Mouse (Mus musculus): ENCODE data around the gene Taf3. TPM values are rescaled to one million over a fixed set of nuclear protein-coding genes. Genes with fewer than 3 reads are reported as not detected.

Gene Taf3
- total and polyA plus RNA-seq, 3 experiments, result 3.1 to 13.4 (median 6.0) TPM

DNA sequence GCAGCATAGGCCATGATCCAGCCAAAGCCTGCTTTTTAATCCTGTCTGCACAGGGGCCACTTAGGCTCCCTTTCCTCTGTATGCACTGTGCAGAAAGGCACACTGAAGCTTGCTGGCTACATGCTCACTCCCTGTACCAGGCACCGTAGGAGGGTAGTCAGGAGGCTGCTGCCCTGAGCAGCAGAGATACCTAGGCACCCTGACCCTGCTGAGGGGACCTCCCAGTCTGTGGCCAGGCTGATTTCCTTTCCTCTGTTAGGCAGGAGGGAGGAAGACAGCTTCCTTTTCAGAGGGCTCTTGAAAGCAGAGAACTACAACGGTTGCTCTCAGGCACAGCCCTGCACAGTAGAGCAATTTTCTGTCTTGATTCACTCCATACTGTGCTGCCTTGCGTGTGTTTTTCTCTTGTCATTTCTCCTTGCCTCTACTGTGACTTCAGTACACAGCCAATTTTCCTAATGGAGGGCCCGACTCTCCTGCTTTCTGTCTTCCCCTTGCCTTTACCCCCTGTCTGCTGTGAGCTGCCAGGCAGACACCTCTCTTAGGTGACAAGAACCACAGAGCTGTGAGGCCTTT, 177.2 kb downstream of the Taf3 start:
- no peak for TF ChIP-seq EP300 (IDR thresholded peaks at IDR 0.05; ENCODE audit: low read length)
- no peak for TF ChIP-seq HCFC1 (IDR thresholded peaks at IDR 0.05; ENCODE audit: low read depth, low read length)
- no peak for TF ChIP-seq IRF4 (IDR thresholded peaks at IDR 0.05; ENCODE audit: low read depth, low read length)
- TF ChIP-seq MAFK (IDR thresholded peaks at IDR 0.05; ENCODE audit: insufficient replicate concordance, low read length), result no peak
- TF ChIP-seq CHD1 (IDR thresholded peaks at IDR 0.05; ENCODE audit: low read depth, low read length), result no peak
- no peak for TF ChIP-seq MAX (IDR thresholded peaks at IDR 0.05; ENCODE audit: low read length)
- TF ChIP-seq E2F4 (IDR thresholded peaks at IDR 0.05; ENCODE audit: insufficient replicate concordance, low read depth, low read length), result no peak
- TF ChIP-seq ETS1 (conservative IDR thresholded peaks at IDR 0.05; ENCODE audit: low read depth, low read length), result no peak
- no peak for TF ChIP-seq ZMIZ1 (IDR thresholded peaks at IDR 0.05; ENCODE audit: low read depth, low read length)
- no peak for TF ChIP-seq SIN3A (IDR thresholded peaks at IDR 0.05; ENCODE audit: low read length)
- TF ChIP-seq MYC (IDR thresholded peaks at IDR 0.05; ENCODE audit: low read depth, low read length), result no peak
- TF ChIP-seq POLR2A (IDR thresholded peaks at IDR 0.05; ENCODE audit: low read depth, low read length), result no peak
- no peak for TF ChIP-seq POLR2AphosphoS2 (IDR thresholded peaks at IDR 0.05; ENCODE audit: low read depth, low read length)
- no peak for TF ChIP-seq PAX5 (IDR thresholded peaks at IDR 0.05; ENCODE audit: low read length)
- TF ChIP-seq USF1 (IDR thresholded peaks at IDR 0.05; ENCODE audit: low read depth, low read length), result no peak
- no peak for TF ChIP-seq KAT2A (IDR thresholded peaks at IDR 0.05; ENCODE audit: insufficient replicate concordance, low read length)
- TF ChIP-seq JUND (conservative IDR thresholded peaks at IDR 0.05; ENCODE audit: low read depth, low read length), result no peak
- no peak for TF ChIP-seq UBTF (IDR thresholded peaks at IDR 0.05; ENCODE audit: low read depth, low read length)
- no peak for TF ChIP-seq CHD2 (IDR thresholded peaks at IDR 0.05; ENCODE audit: low read length)
- TF ChIP-seq CTCF (conservative IDR thresholded peaks at IDR 0.05 in 1 of 2, IDR thresholded peaks at IDR 0.05 in 1 of 2; ENCODE audit: low read depth in 2 of 2, low read length in 2 of 2), result no peak
- Histone ChIP-seq H3K27me3 (replicated peaks) (no peaks in the 10 kb centered on the region), H3K36me3 (replicated peaks in 1 of 2; ENCODE audit: control insufficient read depth in 1 of 2, insufficient read depth in 1 of 2, low read length in 1 of 2) (peaks cover 0 to 3% of the 10 kb centered on the region in 2 experiments), H3K79me2 (replicated peaks; ENCODE audit: control insufficient read depth, extremely low read depth, insufficient read depth, poor library complexity, severe bottlenecking) (no peaks in the 10 kb centered on the region), H3K9ac (ENCODE audit: insufficient read depth, low read depth) (no peak overlapping the region), H3K4me1 (ENCODE audit: control insufficient read depth in 1 of 2, insufficient read depth in 2 of 2) (peaks cover 6 to 47% of the 10 kb centered on the region in 2 experiments; a peak in 3 of 4 replicates), H3K27ac (ENCODE audit: insufficient read depth, low read depth) (no peak overlapping the region), H3K4me3 (replicated peaks in 1 of 3; ENCODE audit: low read depth in 2 of 3, low read length in 2 of 3, poor library complexity in 1 of 3) (no peak overlapping the region), H3K9me3 (replicated peaks; ENCODE audit: low read length) (no peaks in the 10 kb centered on the region), H3K4me2 (ENCODE audit: insufficient read depth, low read depth, poor library complexity, severe bottlenecking) (no peak overlapping the region)
- in situ Hi-C loops (cut with MboI; ENCODE audit: low pct_ligation_motif_present, low pct_unique_long_range_greater_than_20kb, low sequenced_read_pairs) (no loop called here), dilution Hi-C loops (cut with MboI; ENCODE audit: extremely low pct_ligation_motif_present, extremely low pct_unique_long_range_greater_than_20kb, low sequenced_read_pairs) (no loop called here)
- no peak for DNase-seq (ENCODE audit: extremely low read depth)

DNA sequence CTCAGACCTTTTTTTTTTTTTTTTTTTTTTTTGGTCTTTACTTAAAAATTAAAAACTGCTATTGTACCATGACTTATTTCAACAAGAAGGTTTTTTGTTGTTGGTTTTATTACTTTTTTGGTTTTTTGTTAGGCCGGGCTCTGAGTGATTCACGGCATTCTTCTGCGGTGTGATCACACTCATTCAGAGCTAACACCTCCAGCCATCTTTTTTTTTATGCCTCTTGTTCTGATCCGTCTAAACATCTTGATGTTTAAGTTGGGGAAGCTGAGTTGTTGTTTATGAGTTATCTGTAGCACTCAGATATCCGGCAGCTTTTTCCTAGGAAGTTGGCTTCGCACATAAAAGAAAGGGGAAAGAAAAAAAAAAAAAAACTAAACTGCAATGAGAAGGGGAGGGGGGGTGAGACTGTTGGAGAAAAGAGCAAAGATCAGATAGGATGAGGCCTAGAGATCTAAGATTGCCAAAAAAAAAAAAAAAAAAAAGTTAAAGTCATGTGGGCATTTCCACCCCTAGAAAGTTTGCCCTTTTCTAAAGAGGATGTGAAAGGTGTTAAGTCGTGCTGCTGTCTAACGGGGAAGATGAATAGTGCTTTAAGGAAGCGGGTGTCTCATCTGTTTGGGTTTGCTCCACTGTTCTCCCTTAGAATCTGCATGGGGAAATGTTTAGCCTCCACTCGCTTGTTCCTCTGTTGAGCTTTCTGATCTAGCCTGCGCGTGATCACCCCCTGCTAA, 181.1 kb downstream of the Taf3 start:
- no peak overlapping the region for H3K4me2 ChIP-seq (ENCODE audit: insufficient read depth, low read depth, poor library complexity, severe bottlenecking)
- dilution Hi-C loops (cut with MboI; ENCODE audit: extremely low pct_ligation_motif_present, extremely low pct_unique_long_range_greater_than_20kb, low sequenced_read_pairs) (no loop called here), in situ Hi-C loops (cut with MboI; ENCODE audit: low pct_ligation_motif_present, low pct_unique_long_range_greater_than_20kb, low sequenced_read_pairs) (no loop called here)
- H3K4me3 ChIP-seq (replicated peaks in 1 of 3; ENCODE audit: low read depth in 2 of 3, low read length in 2 of 3, poor library complexity in 1 of 3), result no peak overlapping the region
- H3K9ac ChIP-seq (ENCODE audit: insufficient read depth, low read depth), result no peak overlapping the region
- H3K9me3 ChIP-seq (replicated peaks; ENCODE audit: low read length), result no peaks in the 10 kb centered on the region
- TF ChIP-seq BHLHE40 (IDR thresholded peaks at IDR 0.05; ENCODE audit: low read depth, low read length) (peak; percentile 63), SIN3A (IDR thresholded peaks at IDR 0.05; ENCODE audit: low read length) (no peak), ETS1 (conservative IDR thresholded peaks at IDR 0.05; ENCODE audit: low read depth, low read length) (0 out of 2 replicates have a peak, but pooled peaks have one; percentile 18), MEF2A (IDR thresholded peaks at IDR 0.05; ENCODE audit: borderline replicate concordance, low read depth, low read length) (no peak), NELFE (IDR thresholded peaks at IDR 0.05; ENCODE audit: low read depth, low read length) (no peak), HCFC1 (IDR thresholded peaks at IDR 0.05; ENCODE audit: low read depth, low read length) (no peak), EP300 (IDR thresholded peaks at IDR 0.05; ENCODE audit: low read length) (peak; percentile 62), NRF1 (IDR thresholded peaks at IDR 0.05; ENCODE audit: low read depth, low read length) (no peak), MYC (IDR thresholded peaks at IDR 0.05; ENCODE audit: low read depth, low read length) (peak; percentile 48; the same call in 1 of the 2 replicates), TCF12 (IDR thresholded peaks at IDR 0.05; ENCODE audit: low read depth, low read length) (no peak), IRF4 (IDR thresholded peaks at IDR 0.05; ENCODE audit: low read depth, low read length) (peak; percentile 75), ZNF384 (IDR thresholded peaks at IDR 0.05; ENCODE audit: low read depth, low read length) (peak; percentile 95), MAX (IDR thresholded peaks at IDR 0.05; ENCODE audit: low read length) (0 out of 2 replicates have a peak, but pooled peaks have one; percentile 58)
- no peaks in the 10 kb centered on the region for H3K36me3 ChIP-seq (replicated peaks in 1 of 2; ENCODE audit: control insufficient read depth in 1 of 2, insufficient read depth in 1 of 2, low read length in 1 of 2)
- H3K27me3 ChIP-seq (replicated peaks), result no peaks in the 10 kb centered on the region
- no peaks in the 10 kb centered on the region for H3K79me2 ChIP-seq (replicated peaks; ENCODE audit: control insufficient read depth, extremely low read depth, insufficient read depth, poor library complexity, severe bottlenecking)
- H3K4me1 ChIP-seq (ENCODE audit: control insufficient read depth in 1 of 2, insufficient read depth in 2 of 2), result peaks cover 6 to 41% of the 10 kb centered on the region in 2 experiments; a peak in 3 of 4 replicates
- no peak overlapping the region for H3K27ac ChIP-seq (ENCODE audit: insufficient read depth, low read depth)
- DNase-seq (ENCODE audit: extremely low read depth), result peak; percentile 67
